Mouse (Mus musculus): Measurements from ENCODE around the gene Chaf1b.

Gene Chaf1b

GRCm38 (mm10) chr16:93913881-93914576 is 30.3 kb downstream of the Chaf1b start:
- peak; percentile 56 for DNase-seq

GRCm38 (mm10) chr16:93915338-93915849 is 31.7 kb downstream of the Chaf1b start:
- DNase-seq, result peak; percentile 79

GRCm38 (mm10) chr16:93917712-93918678 is 34.3 kb downstream of the Chaf1b start:
- DNase-seq, result peak; percentile 92

- no peak for DNase-seq
Measured at GRCm38 (mm10) chr16:93918679-93919060, 35.0 kb downstream of the Chaf1b start.

GRCm38 (mm10) chr16:93919189-93919588 is 35.5 kb downstream of the Chaf1b start:
- no peak for DNase-seq

GRCm38 (mm10) chr16:93920673-93921072 is 37.0 kb downstream of the Chaf1b start:
- no peak for DNase-seq

GRCm38 (mm10) chr16:93922835-93923389 is 39.2 kb downstream of the Chaf1b start:
- no peak for DNase-seq

- DNase-seq, result no peak
Measured at GRCm38 (mm10) chr16:93923788-93924187, 40.1 kb downstream of the Chaf1b start.

GRCm38 (mm10) chr16:93925684-93926247 is 42.1 kb downstream of the Chaf1b start:
- no peak for DNase-seq

- no peak for DNase-seq
Measured at GRCm38 (mm10) chr16:93929370-93930032, 45.8 kb downstream of the Chaf1b start.

GRCm38 (mm10) chr16:93932185-93933168 is 48.8 kb downstream of the Chaf1b start:
- no peak for DNase-seq

GRCm38 (mm10) chr16:93934588-93934987 is 50.9 kb downstream of the Chaf1b start:
- no peak for DNase-seq

- peak; percentile 32 for DNase-seq
Measured at GRCm38 (mm10) chr16:93935009-93935408, 51.3 kb downstream of the Chaf1b start.

GRCm38 (mm10) chr16:93938400-93938846 is 54.7 kb downstream of the Chaf1b start:
- DNase-seq, result peak; percentile 77

- no peak for DNase-seq
Measured at GRCm38 (mm10) chr16:93939961-93940360, 56.3 kb downstream of the Chaf1b start.

- DNase-seq, result no peak
Measured at GRCm38 (mm10) chr16:93941781-93942567, 58.3 kb downstream of the Chaf1b start.

GRCm38 (mm10) chr16:93942796-93943502 is 59.2 kb downstream of the Chaf1b start:
- DNase-seq, result no peak

GRCm38 (mm10) chr16:93944301-93944700 is 60.6 kb downstream of the Chaf1b start:
- DNase-seq, result no peak

GRCm38 (mm10) chr16:93947396-93947795 is 63.7 kb downstream of the Chaf1b start:
- no peak for DNase-seq

All from lung, postnatal 10 days (tissue).